Mouse (Mus musculus): Measurements from ENCODE around the gene Ftcd. TPM values are rescaled to one million over a fixed set of nuclear protein-coding genes. Genes with fewer than 3 reads are reported as not detected.
A peak's percentile ranks its signal among the peaks of the same experiment; 100 is the strongest.

The Ftcd gene
- polyA plus RNA-seq, 1 experiment from 2014 or later, result not detected

DNA sequence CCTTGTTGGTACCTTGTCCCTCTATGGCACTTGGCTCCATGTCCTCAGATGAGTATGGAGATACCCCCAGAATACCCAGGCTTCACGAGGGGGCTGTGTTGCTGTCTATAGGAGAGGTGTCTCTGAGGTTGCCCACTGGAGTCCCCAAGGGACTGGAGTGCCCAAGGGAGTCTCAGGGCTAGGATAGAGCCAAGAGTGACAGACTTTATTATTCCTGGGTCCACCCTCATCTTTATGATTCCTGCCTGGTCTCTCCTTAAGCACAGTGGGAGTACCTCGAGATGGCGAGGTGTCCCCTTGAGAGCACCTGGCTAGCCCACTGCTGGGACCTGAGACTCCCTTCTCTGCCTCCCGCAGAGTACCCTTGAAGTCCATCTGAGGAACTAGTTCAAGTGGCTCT is 47.0 kb downstream of the Ftcd start:
- no peak overlapping the region for H3K9ac ChIP-seq (replicated peaks; ENCODE audit: low read length)
- no peaks in the 10 kb centered on the region for H3K27me3 ChIP-seq (ENCODE audit: control insufficient read depth, insufficient read depth, low read length)
- H3K4me2 ChIP-seq (ENCODE audit: low read depth, low read length), result peak overlapping the region; percentile 66
- no peaks in the 10 kb centered on the region for H3K9me3 ChIP-seq (replicated peaks; ENCODE audit: control insufficient read depth, low read length)
- no peaks in the 10 kb centered on the region for H3K4me1 ChIP-seq (ENCODE audit: control insufficient read depth, insufficient read depth, low read length)
- no peak for DNase-seq (ENCODE audit: low spot score)
- no peak for ATAC-seq (replicated peaks; ENCODE audit: insufficient number of reproducible peaks, low FRiP score, low TSS enrichment, low read depth)
- H3K27ac ChIP-seq (replicated peaks; ENCODE audit: low read depth, low read length), result no peak overlapping the region
- H3K36me3 ChIP-seq (replicated peaks; ENCODE audit: control insufficient read depth, insufficient read depth, low read depth, low read length), result no peaks in the 10 kb centered on the region
- H3K4me3 ChIP-seq (ENCODE audit: low read depth, low read length), result peak overlapping the region; percentile 41
- WGBS, result 74% methylated on average over 4 of the region's 4 CpGs

DNA sequence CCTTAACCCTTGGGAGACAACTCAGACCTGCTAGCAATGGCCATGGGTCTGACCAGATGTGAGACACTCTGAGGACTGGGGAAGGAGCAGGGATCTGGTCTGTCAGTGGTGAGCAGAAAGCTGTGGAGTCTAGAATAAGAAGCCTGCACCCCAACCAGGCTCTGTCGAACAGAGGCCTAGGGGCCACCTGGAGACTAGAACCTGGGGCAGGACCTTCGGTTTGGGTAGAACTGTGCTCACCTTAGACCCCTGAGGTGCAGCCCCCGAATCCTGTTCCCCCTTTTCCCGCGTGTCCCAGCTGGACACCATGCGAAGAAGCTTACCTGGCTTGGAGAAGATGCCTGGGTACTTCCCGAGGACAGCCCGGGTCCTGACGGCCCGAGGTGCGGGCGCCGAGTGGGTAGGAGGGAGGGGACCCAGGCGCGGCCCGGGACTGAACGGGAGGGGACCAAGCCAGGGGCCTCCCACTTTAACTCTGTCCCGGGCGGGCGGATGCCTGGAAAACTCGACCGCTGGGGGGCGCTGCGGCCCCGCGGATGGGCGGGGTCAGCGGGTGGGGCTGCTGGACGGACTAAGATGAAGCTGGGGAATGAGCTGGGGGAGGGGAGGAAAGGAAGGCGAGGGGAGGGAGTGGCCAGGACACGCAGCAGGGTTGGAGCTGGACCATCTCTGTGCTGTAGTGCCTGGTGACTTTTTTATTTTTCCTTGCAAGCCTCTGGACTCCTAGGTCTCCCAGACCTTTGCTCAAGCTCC is 47.7 kb downstream of the Ftcd start, which contains the start of gene Col6a2:
TSS of gene Col6a2 (minus strand) at position 703 of the 753 bp plus-strand sequence.
- Histone ChIP-seq H3K27ac (replicated peaks; ENCODE audit: low read depth, low read length) (no peak within 1 kb of the TSS; the same call in 1 of the 2 replicates), H3K36me3 (replicated peaks; ENCODE audit: control insufficient read depth, insufficient read depth, low read depth, low read length) (no peaks in the 10 kb centered on the region), H3K4me2 (ENCODE audit: low read depth, low read length) (peak within 1 kb of the TSS; percentile 66), H3K9ac (replicated peaks; ENCODE audit: low read length) (peak within 1 kb of the TSS; percentile 67), H3K4me3 (ENCODE audit: low read depth, low read length) (peak within 1 kb of the TSS; percentile 41), H3K27me3 (ENCODE audit: control insufficient read depth, insufficient read depth, low read length) (no peaks in the 10 kb centered on the region), H3K9me3 (replicated peaks; ENCODE audit: control insufficient read depth, low read length) (no peaks in the 10 kb centered on the region), H3K4me1 (ENCODE audit: control insufficient read depth, insufficient read depth, low read length) (no peaks in the 10 kb centered on the region)
- ATAC-seq (replicated peaks; ENCODE audit: insufficient number of reproducible peaks, low FRiP score, low TSS enrichment, low read depth), result peak; percentile 95
- 2% methylated on average over 25 of the region's 31 CpGs for WGBS
- DNase-seq (ENCODE audit: low spot score), result peak; percentile 94

DNA sequence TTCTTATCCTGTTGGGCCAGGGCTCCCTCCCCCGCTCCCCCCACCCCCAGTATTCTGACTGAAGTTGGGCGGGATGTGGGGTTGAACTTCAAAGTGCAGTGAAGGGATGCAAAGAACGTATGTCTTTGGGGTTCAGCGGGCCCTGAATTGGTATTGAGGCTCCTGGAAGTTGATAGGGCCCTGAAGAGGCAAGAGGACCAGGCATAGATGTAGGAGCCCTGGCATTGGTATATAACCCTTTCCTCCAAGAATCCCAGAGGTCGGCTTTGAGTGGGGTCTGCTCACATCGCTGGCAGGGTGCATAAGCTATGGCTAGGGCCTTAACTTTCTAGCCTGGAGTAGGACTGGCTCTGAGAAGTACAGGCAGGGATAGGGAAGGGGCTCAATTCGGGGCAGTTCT is 48.3 kb downstream of the Ftcd start:
- Histone ChIP-seq H3K27me3 (ENCODE audit: control insufficient read depth, insufficient read depth, low read length) (no peaks in the 10 kb centered on the region), H3K4me2 (ENCODE audit: low read depth, low read length) (peak overlapping the region; percentile 66), H3K4me1 (ENCODE audit: control insufficient read depth, insufficient read depth, low read length) (no peaks in the 10 kb centered on the region), H3K36me3 (replicated peaks; ENCODE audit: control insufficient read depth, insufficient read depth, low read depth, low read length) (no peaks in the 10 kb centered on the region), H3K9ac (replicated peaks; ENCODE audit: low read length) (peak overlapping the region; percentile 27), H3K27ac (replicated peaks; ENCODE audit: low read depth, low read length) (no peak overlapping the region; the same call in 1 of the 2 replicates), H3K4me3 (ENCODE audit: low read depth, low read length) (no peak overlapping the region; the same call in 1 of the 2 replicates), H3K9me3 (replicated peaks; ENCODE audit: control insufficient read depth, low read length) (no peaks in the 10 kb centered on the region)
- DNase-seq (ENCODE audit: low spot score) (no peak), ATAC-seq (replicated peaks; ENCODE audit: insufficient number of reproducible peaks, low FRiP score, low TSS enrichment, low read depth) (no peak)
- 19% methylated on average over 7 of the region's 7 CpGs for WGBS

DNA sequence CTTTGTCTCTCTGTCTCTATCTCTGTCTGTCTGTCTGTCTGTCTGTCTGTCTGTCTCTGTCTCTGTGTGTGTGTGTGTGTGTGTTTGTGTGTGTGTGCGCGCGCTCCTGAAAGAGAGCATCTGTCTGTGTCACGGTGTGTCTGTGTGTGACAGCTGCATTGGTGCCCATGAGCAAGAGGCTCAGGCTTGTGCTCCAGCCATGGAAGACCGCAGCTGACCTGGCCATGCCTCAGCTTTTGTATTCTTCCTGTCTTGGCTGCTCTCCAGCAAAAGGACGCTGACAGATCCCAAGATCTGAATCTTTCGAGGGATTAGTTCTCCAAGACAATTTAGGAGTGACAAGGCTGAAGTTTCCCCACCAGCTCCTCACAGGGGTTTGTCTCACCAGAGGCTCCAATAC is 49.5 kb downstream of the Ftcd start:
- no peak overlapping the region for H3K4me3 ChIP-seq (ENCODE audit: low read depth, low read length)
- DNase-seq (ENCODE audit: low spot score) (no peak), ATAC-seq (replicated peaks; ENCODE audit: insufficient number of reproducible peaks, low FRiP score, low TSS enrichment, low read depth) (no peak)
- H3K9ac ChIP-seq (replicated peaks; ENCODE audit: low read length), result no peak overlapping the region
- no peak overlapping the region for H3K27ac ChIP-seq (replicated peaks; ENCODE audit: low read depth, low read length)
- no peaks in the 10 kb centered on the region for H3K9me3 ChIP-seq (replicated peaks; ENCODE audit: control insufficient read depth, low read length)
- no peaks in the 10 kb centered on the region for H3K36me3 ChIP-seq (replicated peaks; ENCODE audit: control insufficient read depth, insufficient read depth, low read depth, low read length)
- WGBS, result 83% methylated on average over 7 of the region's 7 CpGs
- H3K4me1 ChIP-seq (ENCODE audit: control insufficient read depth, insufficient read depth, low read length), result no peaks in the 10 kb centered on the region
- H3K27me3 ChIP-seq (ENCODE audit: control insufficient read depth, insufficient read depth, low read length), result no peaks in the 10 kb centered on the region
- H3K4me2 ChIP-seq (ENCODE audit: low read depth, low read length), result no peak overlapping the region

DNA sequence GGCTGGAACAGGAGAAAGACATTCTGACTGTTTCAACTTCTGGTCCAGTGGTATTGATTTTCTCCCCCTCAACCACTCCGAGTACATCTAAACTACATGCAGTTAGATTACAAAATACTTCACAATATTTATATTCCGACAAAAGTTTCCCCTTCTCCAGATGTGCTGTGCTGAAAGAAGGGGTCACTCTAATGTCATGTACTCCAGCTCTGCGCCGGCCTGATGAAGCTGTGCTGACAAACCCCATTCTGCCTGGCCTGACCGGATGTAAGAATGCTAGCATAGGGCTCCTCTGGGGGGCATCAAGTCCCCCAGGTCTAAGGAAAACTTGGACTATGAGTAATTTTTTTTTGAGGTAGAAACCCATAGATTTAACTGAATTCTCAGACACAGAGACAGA is 52.3 kb downstream of the Ftcd start:
- Histone ChIP-seq H3K4me1 (ENCODE audit: control insufficient read depth, insufficient read depth, low read length) (no peaks in the 10 kb centered on the region; the same call in 1 of the 2 replicates), H3K36me3 (replicated peaks; ENCODE audit: control insufficient read depth, insufficient read depth, low read depth, low read length) (no peaks in the 10 kb centered on the region), H3K27ac (replicated peaks; ENCODE audit: low read depth, low read length) (no peak overlapping the region), H3K9me3 (replicated peaks; ENCODE audit: control insufficient read depth, low read length) (no peaks in the 10 kb centered on the region), H3K4me3 (ENCODE audit: low read depth, low read length) (no peak overlapping the region), H3K4me2 (ENCODE audit: low read depth, low read length) (no peak overlapping the region), H3K27me3 (ENCODE audit: control insufficient read depth, insufficient read depth, low read length) (no peaks in the 10 kb centered on the region), H3K9ac (replicated peaks; ENCODE audit: low read length) (no peak overlapping the region)
- 81% methylated on average over 5 of the region's 5 CpGs for WGBS
- DNase-seq (ENCODE audit: low spot score) (no peak), ATAC-seq (replicated peaks; ENCODE audit: insufficient number of reproducible peaks, low FRiP score, low TSS enrichment, low read depth) (no peak)

DNA sequence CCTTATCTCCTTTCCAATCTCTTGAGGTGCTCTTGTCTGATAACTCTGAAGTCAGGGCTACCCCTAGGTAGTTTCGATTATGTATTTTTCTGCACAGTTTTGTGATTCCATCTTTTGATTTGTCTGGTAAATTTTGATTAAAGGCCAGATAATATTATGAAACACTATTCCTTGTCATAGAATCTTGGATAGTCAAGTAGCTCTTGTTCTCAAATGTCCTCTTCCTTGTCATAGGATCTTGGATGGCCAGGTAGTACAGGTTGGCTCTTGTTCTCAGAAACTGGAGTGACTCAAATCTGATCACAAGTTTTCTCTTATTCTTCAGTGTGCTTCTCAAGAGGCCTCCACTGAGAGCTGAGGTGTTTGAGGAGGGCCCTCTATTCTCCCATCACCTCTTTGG is 55.2 kb downstream of the Ftcd start:
- H3K9ac ChIP-seq (replicated peaks; ENCODE audit: low read length), result no peak overlapping the region
- WGBS, result 94% methylated on average over 1 of the region's 1 CpGs
- no peak for DNase-seq (ENCODE audit: low spot score)
- ATAC-seq (replicated peaks; ENCODE audit: insufficient number of reproducible peaks, low FRiP score, low TSS enrichment, low read depth), result no peak
- H3K27me3 ChIP-seq (ENCODE audit: control insufficient read depth, insufficient read depth, low read length), result no peaks in the 10 kb centered on the region
- no peak overlapping the region for H3K27ac ChIP-seq (replicated peaks; ENCODE audit: low read depth, low read length)
- H3K9me3 ChIP-seq (replicated peaks; ENCODE audit: control insufficient read depth, low read length), result no peaks in the 10 kb centered on the region
- no peaks in the 10 kb centered on the region; the same call in 1 of the 2 replicates for H3K4me1 ChIP-seq (ENCODE audit: control insufficient read depth, insufficient read depth, low read length)
- H3K36me3 ChIP-seq (replicated peaks; ENCODE audit: control insufficient read depth, insufficient read depth, low read depth, low read length), result no peaks in the 10 kb centered on the region
- no peak overlapping the region for H3K4me3 ChIP-seq (ENCODE audit: low read depth, low read length)
- no peak overlapping the region for H3K4me2 ChIP-seq (ENCODE audit: low read depth, low read length)

DNA sequence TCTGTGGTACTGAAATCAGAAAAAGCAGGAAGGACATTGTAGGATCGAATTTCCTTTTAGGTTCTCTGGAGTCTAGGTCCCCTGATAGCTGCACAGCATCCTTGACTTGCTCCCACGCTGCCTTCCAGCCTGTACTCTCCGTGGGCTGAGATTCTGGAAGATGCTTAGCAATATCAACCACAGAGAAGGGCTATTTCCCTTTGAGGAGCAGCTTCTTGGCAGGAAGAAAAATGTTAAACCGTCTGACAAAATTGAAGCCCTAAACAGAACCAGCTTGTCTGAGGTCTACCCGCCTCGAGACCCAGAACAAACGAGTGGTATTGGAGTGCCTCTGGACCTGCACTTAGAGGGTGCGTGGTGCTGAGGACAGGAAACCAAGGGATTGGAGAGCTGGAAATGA is 57.2 kb downstream of the Ftcd start:
- H3K4me2 ChIP-seq (ENCODE audit: low read depth, low read length), result no peak overlapping the region
- ATAC-seq (replicated peaks; ENCODE audit: insufficient number of reproducible peaks, low FRiP score, low TSS enrichment, low read depth), result no peak
- H3K9ac ChIP-seq (replicated peaks; ENCODE audit: low read length), result no peak overlapping the region
- H3K4me3 ChIP-seq (ENCODE audit: low read depth, low read length), result no peak overlapping the region
- peaks cover 3% of the 10 kb centered on the region; the same call in 1 of the 2 replicates for H3K4me1 ChIP-seq (ENCODE audit: control insufficient read depth, insufficient read depth, low read length)
- no peaks in the 10 kb centered on the region for H3K27me3 ChIP-seq (ENCODE audit: control insufficient read depth, insufficient read depth, low read length)
- no peaks in the 10 kb centered on the region for H3K9me3 ChIP-seq (replicated peaks; ENCODE audit: control insufficient read depth, low read length)
- no peaks in the 10 kb centered on the region for H3K36me3 ChIP-seq (replicated peaks; ENCODE audit: control insufficient read depth, insufficient read depth, low read depth, low read length)
- H3K27ac ChIP-seq (replicated peaks; ENCODE audit: low read depth, low read length), result no peak overlapping the region
- no peak for DNase-seq (ENCODE audit: low spot score)
- WGBS, result 70% methylated on average over 8 of the region's 8 CpGs

DNA sequence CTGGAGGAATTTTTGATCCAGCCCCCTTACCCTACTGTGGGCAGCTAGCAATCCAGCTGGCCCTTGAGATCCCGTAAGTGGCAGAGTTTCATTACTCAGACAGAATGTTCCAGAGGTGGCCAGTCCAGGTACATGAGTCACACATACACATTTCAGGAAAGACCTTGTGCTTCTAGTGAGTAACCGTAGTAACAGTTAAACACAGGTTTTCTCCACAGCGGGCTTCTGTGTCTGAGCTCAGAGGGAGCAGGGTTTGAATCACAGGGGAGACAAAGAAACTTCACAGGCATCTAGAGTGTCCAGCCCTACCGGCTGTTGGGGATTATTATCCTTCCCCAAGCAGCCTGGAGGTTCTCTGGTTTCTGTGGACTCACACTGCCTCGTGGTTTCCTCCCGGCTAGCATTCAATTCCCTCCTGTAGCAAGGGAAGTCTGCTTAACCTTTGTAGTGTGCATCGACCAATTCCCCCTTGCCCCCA is 58.7 kb downstream of the Ftcd start:
- DNase-seq (ENCODE audit: low spot score) (peak; percentile 44), ATAC-seq (replicated peaks; ENCODE audit: insufficient number of reproducible peaks, low FRiP score, low TSS enrichment, low read depth) (peak; percentile 37; the same call in 1 of the 2 replicates)
- no peaks in the 10 kb centered on the region for H3K9me3 ChIP-seq (replicated peaks; ENCODE audit: control insufficient read depth, low read length)
- H3K27ac ChIP-seq (replicated peaks; ENCODE audit: low read depth, low read length), result no peak overlapping the region; the same call in 1 of the 2 replicates
- no peak overlapping the region for H3K4me3 ChIP-seq (ENCODE audit: low read depth, low read length)
- no peaks in the 10 kb centered on the region for H3K36me3 ChIP-seq (replicated peaks; ENCODE audit: control insufficient read depth, insufficient read depth, low read depth, low read length)
- no peak overlapping the region for H3K4me2 ChIP-seq (ENCODE audit: low read depth, low read length)
- WGBS, result 43% methylated on average over 7 of the region's 7 CpGs
- no peak overlapping the region for H3K9ac ChIP-seq (replicated peaks; ENCODE audit: low read length)
- no peaks in the 10 kb centered on the region for H3K27me3 ChIP-seq (ENCODE audit: control insufficient read depth, insufficient read depth, low read length)
- H3K4me1 ChIP-seq (ENCODE audit: control insufficient read depth, insufficient read depth, low read length), result peaks cover 3% of the 10 kb centered on the region; the same call in 1 of the 2 replicates
